Mouse (Mus musculus): ENCODE data around the gene Snx30. TPM values are rescaled to one million over a fixed set of nuclear protein-coding genes. Genes with fewer than 3 reads are reported as not detected.

The Snx30 gene
- polyA plus RNA-seq, 1 experiment from 2014 or later = 9.3 TPM

DNA sequence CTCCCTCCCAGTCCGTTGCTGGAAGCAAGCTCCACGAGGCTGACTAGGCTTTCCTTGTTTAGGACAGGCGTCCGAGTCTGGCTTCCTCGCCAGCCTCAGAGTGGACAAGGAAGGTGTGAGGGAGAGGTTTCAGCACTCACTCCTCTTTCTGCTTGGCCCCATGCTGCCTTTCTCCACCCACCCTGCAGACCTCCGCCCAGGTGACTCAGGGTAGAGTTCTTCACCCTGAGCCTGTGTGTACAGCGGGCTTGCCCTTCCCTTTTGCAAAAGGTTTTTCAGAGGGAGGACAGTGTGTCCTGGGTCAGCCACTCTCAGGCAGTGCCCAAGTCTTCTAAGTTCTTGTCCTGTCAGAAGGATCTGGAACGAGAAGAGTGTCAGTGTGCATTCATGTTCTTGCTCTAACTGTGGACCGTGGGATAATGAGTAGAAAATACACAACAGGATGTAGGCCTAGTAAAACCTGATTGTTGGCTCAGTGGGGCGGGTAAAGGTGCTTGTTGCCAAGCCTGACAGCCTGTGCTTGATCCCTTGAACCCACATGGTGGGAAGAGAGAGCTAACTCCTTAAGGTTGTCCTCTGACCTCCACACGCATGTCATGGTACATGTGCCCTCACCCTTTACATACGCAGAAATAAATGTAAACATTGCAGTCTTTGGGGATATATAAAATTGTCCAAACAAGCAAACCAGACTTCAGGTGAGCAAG, 92.3 kb downstream of the Snx30 start:
- H3K36me3 ChIP-seq = peaks cover 46% of the 10 kb centered on the region
- 0 out of 2 replicates have a peak, but pooled peaks cover 2% of the 10 kb centered on the region for H3K4me1 ChIP-seq
- WGBS = 74% methylated on average over 12 of the region's 12 CpGs
- no peak overlapping the region for H3K9ac ChIP-seq
- no peak overlapping the region for H3K4me3 ChIP-seq
- H3K27me3 ChIP-seq = no peaks in the 10 kb centered on the region
- ATAC-seq (ENCODE audit: insufficient number of reproducible peaks, low FRiP score, low TSS enrichment, low read depth) = no peak
- no peaks in the 10 kb centered on the region for H3K9me3 ChIP-seq
- H3K27ac ChIP-seq = no peak overlapping the region
- H3K4me2 ChIP-seq = no peak overlapping the region

DNA sequence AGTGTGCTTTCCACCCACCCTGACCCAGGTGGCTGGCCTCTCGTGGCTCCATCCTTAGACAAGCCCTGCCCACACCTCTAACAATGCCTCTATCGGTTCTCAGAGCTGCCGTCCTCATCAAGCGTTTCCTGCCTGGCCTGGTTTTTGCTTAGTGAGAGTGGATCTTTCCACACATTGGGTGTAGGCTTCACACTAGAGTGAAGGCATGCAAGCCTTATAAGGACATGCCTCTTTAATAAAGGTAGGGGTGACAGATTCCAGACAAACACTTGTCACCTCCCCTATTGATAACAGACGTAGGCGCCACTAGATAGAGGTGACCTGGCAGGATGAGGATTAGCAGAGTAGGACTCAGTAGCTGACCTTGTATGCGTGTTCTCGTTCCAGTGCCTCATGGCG, 92.9 kb downstream of the Snx30 start:
- no peak for ATAC-seq (ENCODE audit: insufficient number of reproducible peaks, low FRiP score, low TSS enrichment, low read depth)
- no peak overlapping the region for H3K4me2 ChIP-seq
- 80% methylated on average over 9 of the region's 9 CpGs for WGBS
- no peak overlapping the region for H3K4me3 ChIP-seq
- no peaks in the 10 kb centered on the region for H3K27me3 ChIP-seq
- H3K9ac ChIP-seq = no peak overlapping the region
- H3K36me3 ChIP-seq = peaks cover 46% of the 10 kb centered on the region
- no peak overlapping the region for H3K27ac ChIP-seq
- no peaks in the 10 kb centered on the region for H3K9me3 ChIP-seq
- H3K4me1 ChIP-seq = 0 out of 2 replicates have a peak, but pooled peaks cover 2% of the 10 kb centered on the region

DNA sequence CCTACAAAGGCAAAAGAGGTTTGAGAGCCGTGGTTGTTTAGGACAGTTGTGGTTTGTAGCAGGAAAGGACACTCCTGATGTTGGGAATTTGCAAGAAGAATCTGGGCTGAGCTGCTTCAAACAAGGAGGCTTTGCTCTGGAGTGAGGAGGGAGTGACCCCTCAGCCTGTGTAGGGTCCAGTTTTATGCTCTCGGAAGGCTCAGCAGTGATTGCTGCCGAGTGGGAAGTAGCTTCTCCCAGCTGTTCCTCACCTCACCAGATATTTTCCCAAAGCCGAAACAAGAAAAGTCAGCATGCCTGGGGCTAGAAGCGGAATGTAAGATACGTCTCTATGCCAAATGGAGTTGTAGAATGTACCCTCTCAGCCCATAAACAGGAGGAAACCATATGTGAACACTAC, 96.2 kb downstream of the Snx30 start:
- no peaks in the 10 kb centered on the region for H3K9me3 ChIP-seq
- no peak overlapping the region for H3K9ac ChIP-seq
- H3K4me1 ChIP-seq = 0 out of 2 replicates have a peak, but pooled peaks cover 2% of the 10 kb centered on the region
- no peaks in the 10 kb centered on the region for H3K27me3 ChIP-seq
- H3K27ac ChIP-seq = no peak overlapping the region
- H3K4me3 ChIP-seq = no peak overlapping the region
- no peak for ATAC-seq (ENCODE audit: insufficient number of reproducible peaks, low FRiP score, low TSS enrichment, low read depth)
- WGBS = 45% methylated on average over 6 of the region's 6 CpGs
- H3K4me2 ChIP-seq = no peak overlapping the region
- H3K36me3 ChIP-seq = peaks cover 28% of the 10 kb centered on the region; the same call in 1 of the 2 replicates

DNA sequence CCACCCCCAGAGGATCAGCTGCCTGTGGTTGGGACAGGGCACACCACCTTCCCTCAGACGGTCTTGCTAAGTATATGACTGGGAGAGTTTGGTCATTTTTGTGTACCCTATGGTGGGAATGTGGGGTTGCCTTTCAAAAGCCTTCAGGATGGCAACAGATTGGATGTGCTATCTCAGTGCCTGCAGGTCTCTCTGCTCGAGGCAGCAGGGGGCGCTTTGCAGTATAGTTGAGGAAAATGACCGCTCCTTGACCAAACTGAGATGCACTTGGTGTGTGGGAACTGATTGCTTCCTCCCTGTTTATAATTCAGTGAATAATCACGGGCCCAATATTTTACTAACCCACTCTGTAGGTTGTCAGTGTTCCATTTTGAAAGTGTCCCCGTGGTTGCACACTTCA, 96.9 kb downstream of the Snx30 start:
- Histone ChIP-seq H3K4me2 (no peak overlapping the region), H3K4me1 (0 out of 2 replicates have a peak, but pooled peaks cover 2% of the 10 kb centered on the region), H3K9me3 (no peaks in the 10 kb centered on the region), H3K27ac (no peak overlapping the region), H3K27me3 (no peaks in the 10 kb centered on the region), H3K36me3 (peaks cover 20% of the 10 kb centered on the region; the same call in 1 of the 2 replicates), H3K4me3 (no peak overlapping the region), H3K9ac (no peak overlapping the region)
- WGBS = 75% methylated on average over 6 of the region's 6 CpGs
- ATAC-seq (ENCODE audit: insufficient number of reproducible peaks, low FRiP score, low TSS enrichment, low read depth) = no peak

DNA sequence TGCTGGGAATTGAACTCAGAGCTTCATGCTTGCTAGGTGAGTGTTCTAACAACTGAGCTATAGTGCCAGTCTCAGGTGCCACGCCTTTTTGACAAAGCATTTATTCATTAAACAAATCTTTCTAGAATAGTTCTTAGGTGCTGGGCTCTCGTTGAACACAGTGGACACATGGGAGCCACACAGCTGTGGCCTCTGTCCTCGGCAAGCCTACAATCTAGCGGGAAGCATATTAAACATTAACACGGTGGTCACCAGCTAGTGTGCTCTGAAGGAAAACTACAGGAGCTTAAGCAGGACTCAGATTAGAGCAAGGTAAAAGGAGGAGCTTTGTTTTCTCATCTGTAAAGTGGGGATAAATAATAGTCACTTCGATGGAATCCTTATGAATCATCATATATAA, 101.5 kb downstream of the Snx30 start:
- Histone ChIP-seq H3K9ac (no peak overlapping the region), H3K27ac (no peak overlapping the region), H3K27me3 (no peaks in the 10 kb centered on the region), H3K9me3 (no peaks in the 10 kb centered on the region), H3K4me2 (no peak overlapping the region), H3K36me3 (no peaks in the 10 kb centered on the region), H3K4me3 (no peak overlapping the region), H3K4me1 (0 out of 2 replicates have a peak, but pooled peaks cover 2% of the 10 kb centered on the region)
- WGBS = 83% methylated on average over 6 of the region's 6 CpGs
- no peak for ATAC-seq (ENCODE audit: insufficient number of reproducible peaks, low FRiP score, low TSS enrichment, low read depth)

DNA sequence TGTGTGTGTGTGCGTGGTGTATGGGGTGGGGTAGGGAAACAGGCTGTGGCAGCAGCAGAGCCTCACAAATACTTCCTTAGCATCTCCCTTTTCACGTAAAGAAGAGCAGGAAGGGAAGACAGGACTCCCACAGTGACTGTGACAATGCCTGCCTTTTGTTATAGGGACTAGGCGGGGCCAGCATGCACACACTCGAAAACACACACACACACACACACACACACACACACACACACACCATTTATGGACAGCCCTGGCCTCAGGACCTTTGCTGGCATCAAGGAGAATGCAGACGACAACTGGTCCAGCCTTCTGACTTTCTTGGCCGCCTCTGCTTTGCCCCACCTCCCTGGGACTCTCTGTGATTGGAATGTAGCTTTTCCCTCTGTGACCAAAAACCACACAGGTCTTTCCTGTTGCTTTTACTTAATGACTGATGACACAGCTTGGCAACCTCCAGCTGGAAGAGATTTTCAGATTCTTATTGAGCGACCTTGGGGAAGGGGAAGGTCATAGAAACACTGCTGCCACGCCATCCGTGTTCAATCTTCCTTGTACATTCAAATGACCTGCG, 102.1 kb downstream of the Snx30 start:
- no peak overlapping the region for H3K4me2 ChIP-seq
- no peak for ATAC-seq (ENCODE audit: insufficient number of reproducible peaks, low FRiP score, low TSS enrichment, low read depth)
- no peak overlapping the region for H3K4me3 ChIP-seq
- no peak overlapping the region for H3K9ac ChIP-seq
- no peaks in the 10 kb centered on the region for H3K4me1 ChIP-seq
- H3K9me3 ChIP-seq = no peaks in the 10 kb centered on the region
- WGBS = 54% methylated on average over 10 of the region's 10 CpGs
- H3K36me3 ChIP-seq = no peaks in the 10 kb centered on the region
- H3K27me3 ChIP-seq = no peaks in the 10 kb centered on the region
- H3K27ac ChIP-seq = no peak overlapping the region

DNA sequence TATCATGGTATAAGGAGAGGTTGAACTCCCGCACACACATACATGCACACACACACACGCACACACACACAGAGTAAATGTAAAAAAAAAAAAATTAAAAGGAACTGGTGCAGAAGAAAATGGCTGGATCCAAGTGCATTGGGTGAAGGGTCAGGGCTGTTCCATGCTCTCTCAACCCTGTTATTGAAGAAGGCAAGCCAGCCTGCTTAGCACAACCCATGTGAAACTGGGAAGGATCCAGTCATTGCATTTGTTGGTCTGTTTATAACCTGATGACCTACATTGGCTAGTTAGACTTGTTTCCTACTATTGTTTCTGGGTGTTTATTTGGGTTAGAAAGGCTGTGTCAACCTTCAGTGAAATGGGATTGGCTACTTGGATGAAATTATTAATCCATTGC, 103.1 kb downstream of the Snx30 start:
- 93% methylated on average over 2 of the region's 2 CpGs for WGBS

DNA sequence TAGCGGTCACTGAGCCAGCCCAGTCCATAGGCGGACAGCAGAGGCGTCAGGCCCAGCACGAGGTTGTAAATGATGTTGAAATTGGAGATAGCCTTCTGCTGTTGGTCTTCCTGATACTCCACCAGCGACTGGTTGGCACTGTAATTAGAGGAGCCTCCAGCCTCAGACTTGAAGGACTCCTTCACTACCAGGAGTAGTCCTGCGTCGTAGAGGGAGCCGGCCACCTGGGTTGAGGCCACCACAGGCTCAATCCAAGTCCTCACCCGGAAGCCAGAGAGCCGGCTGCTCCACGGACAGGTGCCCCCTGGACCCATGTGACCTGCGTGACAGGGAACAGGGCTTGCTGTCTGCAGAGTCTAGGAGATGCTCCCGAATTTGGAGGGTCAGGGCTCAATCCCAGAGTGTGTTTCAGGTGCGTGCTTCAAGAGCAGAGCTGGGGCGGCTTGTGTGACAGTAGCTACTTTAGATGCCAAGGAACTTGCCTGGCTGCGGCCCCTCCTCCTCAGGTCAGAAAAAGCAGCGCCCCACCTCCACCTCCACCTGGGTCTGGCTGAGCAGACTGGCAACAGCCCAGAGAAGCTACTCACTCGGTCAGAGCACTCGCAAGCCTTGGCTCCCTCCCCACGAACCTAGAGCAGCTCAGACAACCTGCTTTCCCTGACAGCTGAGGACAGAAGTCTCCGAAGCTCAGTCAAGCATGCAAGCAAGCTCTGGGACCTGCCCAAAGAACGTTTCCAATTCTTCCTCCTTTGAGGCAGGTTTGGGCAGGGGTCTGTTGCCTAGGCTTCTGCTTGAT, 109.2 kb downstream of the Snx30 start, which contains the start of gene Slc46a2:
TSS of gene Slc46a2 (minus strand) at position 449 of the 796 bp plus-strand sequence.
- Histone ChIP-seq H3K27ac (no peak within 1 kb of the TSS), H3K4me3 (no peak within 1 kb of the TSS), H3K9ac (no peak within 1 kb of the TSS), H3K9me3 (no peaks in the 10 kb centered on the region), H3K27me3 (peaks cover 14% of the 10 kb centered on the region), H3K4me2 (no peak within 1 kb of the TSS), H3K36me3 (no peaks in the 10 kb centered on the region), H3K4me1 (no peaks in the 10 kb centered on the region)
- whole genome bisulfite sequencing = 13% methylated on average over 22 of the region's 22 CpGs
- ATAC-seq (ENCODE audit: insufficient number of reproducible peaks, low FRiP score, low TSS enrichment, low read depth) = no peak

More for the DNA sequence above, 103.1 kb downstream of the Snx30 start:
- no peaks in the 10 kb centered on the region for H3K9me3 ChIP-seq
- no peaks in the 10 kb centered on the region for H3K36me3 ChIP-seq
- no peak for ATAC-seq (ENCODE audit: insufficient number of reproducible peaks, low FRiP score, low TSS enrichment, low read depth)
- no peak overlapping the region for H3K4me3 ChIP-seq
- H3K27ac ChIP-seq = no peak overlapping the region
- H3K9ac ChIP-seq = no peak overlapping the region
- H3K4me1 ChIP-seq = no peaks in the 10 kb centered on the region
- H3K4me2 ChIP-seq = no peak overlapping the region
- H3K27me3 ChIP-seq = no peaks in the 10 kb centered on the region

DNA sequence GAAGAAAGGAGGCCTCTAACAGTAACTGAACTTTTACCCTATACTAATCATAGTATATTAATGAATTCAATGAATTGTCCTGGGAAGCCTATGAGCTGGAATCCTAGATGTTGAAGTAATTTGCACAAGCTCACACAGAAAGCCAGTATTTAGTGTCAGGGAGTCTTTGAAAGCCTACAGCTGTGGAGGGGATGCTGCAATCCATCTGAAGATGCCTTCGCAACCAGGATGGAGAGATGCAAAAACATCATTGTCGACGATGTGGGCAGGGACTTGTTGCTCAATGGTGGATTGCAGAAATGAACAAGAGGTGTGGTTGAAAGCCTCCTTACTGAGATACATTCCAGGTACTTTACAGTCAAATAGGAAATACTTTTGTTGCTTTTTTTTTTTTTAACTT, 112.3 kb downstream of the Snx30 start:
- no peak for ATAC-seq (ENCODE audit: insufficient number of reproducible peaks, low FRiP score, low TSS enrichment, low read depth)
- no peak overlapping the region for H3K4me3 ChIP-seq
- H3K4me1 ChIP-seq = no peaks in the 10 kb centered on the region
- 89% methylated on average over 3 of the region's 3 CpGs for WGBS
- no peak overlapping the region for H3K4me2 ChIP-seq
- H3K27me3 ChIP-seq = peaks cover 14% of the 10 kb centered on the region
- H3K36me3 ChIP-seq = no peaks in the 10 kb centered on the region
- H3K27ac ChIP-seq = no peak overlapping the region
- no peaks in the 10 kb centered on the region for H3K9me3 ChIP-seq
- H3K9ac ChIP-seq = no peak overlapping the region

DNA sequence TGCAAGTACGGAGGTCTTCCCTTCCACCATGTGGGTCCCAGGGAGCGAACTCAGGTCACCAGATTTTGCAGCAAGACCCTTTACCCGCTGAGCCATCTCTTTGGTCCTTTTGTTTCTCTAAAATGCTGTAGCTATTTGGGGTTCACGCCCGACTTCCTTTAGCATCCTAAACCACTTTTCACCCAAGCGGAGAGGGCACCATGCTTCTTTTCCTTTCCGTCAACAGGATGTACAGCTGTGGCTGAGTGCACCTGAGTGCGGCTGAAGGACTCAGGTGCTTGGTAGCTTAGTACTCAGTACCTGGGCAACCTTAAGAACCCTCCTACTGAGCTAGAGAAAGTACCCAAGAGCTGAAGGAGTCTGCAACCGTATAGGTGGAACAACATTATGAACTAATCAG, 119.4 kb downstream of the Snx30 start:
- Histone ChIP-seq H3K27ac (no peak overlapping the region), H3K4me3 (no peak overlapping the region), H3K9ac (no peak overlapping the region), H3K9me3 (no peaks in the 10 kb centered on the region), H3K36me3 (no peaks in the 10 kb centered on the region), H3K4me2 (no peak overlapping the region), H3K27me3 (no peaks in the 10 kb centered on the region), H3K4me1 (no peaks in the 10 kb centered on the region)
- no peak for ATAC-seq (ENCODE audit: insufficient number of reproducible peaks, low FRiP score, low TSS enrichment, low read depth)
- WGBS = 86% methylated on average over 9 of the region's 9 CpGs

DNA sequence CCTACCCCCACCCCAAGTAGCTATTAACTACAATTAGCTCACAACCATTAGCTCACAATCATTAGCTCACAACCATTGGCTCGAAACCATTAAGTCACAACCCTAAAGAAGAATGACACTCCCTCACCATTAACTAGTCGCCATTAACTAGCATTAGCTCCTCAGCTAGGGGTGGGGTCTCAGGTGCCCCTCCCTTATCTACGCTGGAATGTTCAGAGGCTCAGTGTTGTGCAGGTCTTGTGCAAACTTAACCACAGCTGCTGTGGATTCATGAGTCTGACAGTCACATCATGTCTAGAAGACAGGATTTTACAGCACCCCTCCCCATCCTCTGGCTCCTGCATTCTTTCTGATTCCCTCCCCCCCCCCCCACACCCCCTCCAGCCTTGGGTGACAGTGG, 122.0 kb downstream of the Snx30 start:
- no peak for ATAC-seq (ENCODE audit: insufficient number of reproducible peaks, low FRiP score, low TSS enrichment, low read depth)

DNA sequence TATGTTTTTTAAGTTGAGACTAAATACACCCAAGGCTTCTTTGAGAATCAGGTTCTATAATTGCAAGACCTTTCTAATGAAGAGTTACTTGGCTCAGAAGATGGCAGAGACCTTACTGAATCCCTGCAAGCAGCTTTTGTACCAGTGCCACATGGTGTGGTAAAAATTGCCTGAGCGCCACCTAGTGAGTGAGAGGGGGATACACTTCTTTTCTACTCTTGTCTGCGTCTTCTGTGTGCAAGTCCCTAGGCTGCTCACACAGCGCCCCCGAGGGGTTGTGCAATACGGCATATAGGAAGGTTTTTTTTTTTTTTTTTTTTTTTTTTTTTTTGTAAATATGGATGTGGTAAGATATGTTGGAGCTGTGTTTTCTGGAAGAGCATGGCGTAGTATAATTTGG, 122.7 kb downstream of the Snx30 start:
- 23% methylated on average over 6 of the region's 6 CpGs for WGBS
- H3K36me3 ChIP-seq = no peaks in the 10 kb centered on the region
- no peaks in the 10 kb centered on the region for H3K9me3 ChIP-seq
- no peak overlapping the region for H3K4me2 ChIP-seq
- no peaks in the 10 kb centered on the region for H3K27me3 ChIP-seq
- H3K9ac ChIP-seq = no peak overlapping the region
- no peaks in the 10 kb centered on the region for H3K4me1 ChIP-seq
- no peak overlapping the region for H3K4me3 ChIP-seq
- no peak overlapping the region for H3K27ac ChIP-seq
- ATAC-seq (ENCODE audit: insufficient number of reproducible peaks, low FRiP score, low TSS enrichment, low read depth) = no peak

More for the DNA sequence above, 122.0 kb downstream of the Snx30 start:
- H3K36me3 ChIP-seq = no peaks in the 10 kb centered on the region
- WGBS = 68% methylated on average over 3 of the region's 3 CpGs
- H3K4me1 ChIP-seq = no peaks in the 10 kb centered on the region
- H3K27me3 ChIP-seq = no peaks in the 10 kb centered on the region
- no peak overlapping the region for H3K4me3 ChIP-seq
- H3K9ac ChIP-seq = no peak overlapping the region
- no peaks in the 10 kb centered on the region for H3K9me3 ChIP-seq
- H3K4me2 ChIP-seq = no peak overlapping the region
- no peak overlapping the region for H3K27ac ChIP-seq

Data from limb, embryonic 15.5 days (tissue).